Mouse (Mus musculus) myocyte (in vitro differentiated cells): Measurements from ENCODE around the gene Pnkd. TPM values are rescaled to one million over a fixed set of nuclear protein-coding genes. Genes with fewer than 3 reads are reported as not detected.

Experiments used
- H3K27me3 ChIP-seq: one replicate; pipeline ENCODE4 v1.6.1; 2011; ENCODE audit not compliant: control insufficient read depth, insufficient read depth, insufficient read length
- H3K36me3 ChIP-seq: one replicate; pipeline ENCODE4 v1.6.1; 2011; ENCODE audit not compliant: control insufficient read depth, insufficient read depth
- H3K4me2 ChIP-seq: one replicate; pipeline ENCODE4 v1.6.1; 2011; ENCODE audit warnings: low read depth, control low read depth
- H3K4me3 ChIP-seq: one replicate; pipeline ENCODE4 v1.5.1; 2011; ENCODE audit warnings: mild to moderate bottlenecking, control low read depth, moderate library complexity
- H3K79me2 ChIP-seq: one replicate; pipeline ENCODE4 v1.6.1; 2011; ENCODE audit not compliant: control insufficient read depth, insufficient read depth
- H3ac ChIP-seq: one replicate; pipeline ENCODE4 v1.6.1; 2011; ENCODE audit not compliant: control insufficient read depth, insufficient read length
- CEBPB ChIP-seq: IDR thresholded peaks from 2 replicates; pipeline ENCODE4 v1.6.1; 2011; ENCODE audit warnings: mild to moderate bottlenecking, moderate library complexity; ENCODE audit not compliant: poor library complexity, insufficient read depth, severe bottlenecking
- E2F4 ChIP-seq: IDR thresholded peaks from one replicate; pipeline ENCODE4 v1.6.1; 2011; ENCODE audit warnings: mild to moderate bottlenecking, control low read depth, moderate library complexity; ENCODE audit not compliant: insufficient read depth
- MAX ChIP-seq: IDR thresholded peaks from one replicate; pipeline ENCODE4 v1.6.1; 2011; ENCODE audit warnings: low read depth, mild to moderate bottlenecking, control low read depth
- MYOD1 ChIP-seq, 3 experiments: IDR thresholded peaks; one replicate each; pipeline ENCODE4 v1.6.1; 2011; ENCODE audit warnings: control low read depth in 2 of 3, low read depth in 2 of 3, mild to moderate bottlenecking in 2 of 3, moderate library complexity in 1 of 3; ENCODE audit not compliant: insufficient read length in 2 of 3, control insufficient read depth in 1 of 3
- MYOG ChIP-seq, 3 experiments: IDR thresholded peaks; one replicate each; pipeline ENCODE4 v1.6.1; 2011; ENCODE audit warnings: control low read depth in 2 of 3, low read depth in 2 of 3, mild to moderate bottlenecking in 2 of 3; ENCODE audit not compliant: insufficient read length in 2 of 3, control insufficient read depth in 1 of 3, insufficient read depth in 1 of 3
- POLR2A ChIP-seq: IDR thresholded peaks from one replicate; pipeline ENCODE4 v1.6.1; 2011; ENCODE audit warnings: low read depth, mild to moderate bottlenecking, control low read depth, moderate library complexity; ENCODE audit not compliant: insufficient read length
- POLR2AphosphoS2 ChIP-seq: IDR thresholded peaks from one replicate; pipeline ENCODE4 v1.6.1; 2011; ENCODE audit warnings: low read depth, control low read depth; ENCODE audit not compliant: insufficient read length
- REST ChIP-seq: IDR thresholded peaks from one replicate; pipeline ENCODE4 v1.6.1; 2011; ENCODE audit warnings: mild to moderate bottlenecking, control low read depth, moderate library complexity; ENCODE audit not compliant: insufficient read depth, insufficient read length
- SRF ChIP-seq: IDR thresholded peaks from one replicate; pipeline ENCODE4 v1.6.1; 2011; ENCODE audit warnings: low read depth; ENCODE audit not compliant: control insufficient read depth, insufficient read length
- TCF12 ChIP-seq: IDR thresholded peaks from one replicate; pipeline ENCODE4 v1.6.1; 2011; ENCODE audit warnings: mild to moderate bottlenecking, control low read depth; ENCODE audit not compliant: poor library complexity, insufficient read depth, severe bottlenecking
- TCF3 ChIP-seq: IDR thresholded peaks from one replicate; pipeline ENCODE4 v1.6.1; 2011; ENCODE audit warnings: low read depth, control low read depth; ENCODE audit not compliant: insufficient read length
- USF1 ChIP-seq: IDR thresholded peaks from one replicate; pipeline ENCODE4 v1.6.1; 2011; ENCODE audit warnings: low read depth, mild to moderate bottlenecking, control low read depth, moderate library complexity
- polyA plus RNA-seq: library from polyadenylated mRNA; unstranded; fragments of >200 nt; fragmentation: generic; extraction: Trizol; gene quantifications from one replicate; pipeline ENCODE4 v1.2.1, GENCODE M21; 2012; ENCODE audit warnings: missing spikeins

The Pnkd gene
- polyA plus RNA-seq, 1 experiment = 93.7 TPM

DNA sequence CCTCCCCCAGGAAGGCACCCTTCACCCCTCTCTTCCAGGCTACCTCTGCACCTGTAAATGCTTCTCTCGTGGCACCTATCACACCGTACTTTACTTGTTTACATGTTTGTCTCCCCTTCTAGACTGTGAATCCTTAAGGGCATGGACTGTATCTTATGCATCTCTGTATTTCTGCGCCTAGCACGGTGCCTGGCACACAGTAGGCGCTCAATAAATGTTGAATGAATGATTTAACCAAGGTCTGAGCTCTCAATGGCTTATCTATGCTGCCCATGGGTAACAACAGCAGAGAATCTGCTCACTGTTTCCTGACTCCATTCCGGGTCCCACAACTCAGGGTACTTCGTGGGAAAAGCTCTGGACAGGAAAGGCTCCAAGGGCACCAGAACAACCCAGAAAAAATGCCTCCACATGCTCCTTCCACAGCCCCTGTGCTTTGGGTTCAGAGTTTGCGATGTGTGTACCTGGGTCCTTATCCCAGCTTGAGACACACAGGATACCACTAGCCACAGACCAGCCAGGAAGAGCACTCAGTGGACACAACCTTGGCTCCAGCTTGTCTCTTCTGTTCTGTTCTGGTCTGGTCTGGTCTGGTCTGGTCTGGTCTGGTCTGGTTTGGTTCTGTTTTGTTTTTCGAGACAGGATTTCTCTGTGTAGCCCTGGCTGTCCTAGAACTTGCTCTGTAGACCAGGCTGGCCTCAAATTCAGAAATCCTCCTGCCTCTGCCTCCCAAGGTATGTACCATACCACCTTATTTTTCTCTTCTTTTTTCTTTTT lies 68.9 kb downstream of the Pnkd start:
- TF ChIP-seq TCF3 = no peak
- TF ChIP-seq REST = no peak
- no peak for TF ChIP-seq MAX
- no peak for TF ChIP-seq E2F4
- no peak for TF ChIP-seq SRF
- no peak for TF ChIP-seq CEBPB
- no peak for TF ChIP-seq POLR2A
- TF ChIP-seq MYOG (IDR thresholded peaks at IDR 0.05; ENCODE audit: control insufficient read depth in 1 of 3, insufficient read depth in 1 of 3, insufficient read length in 2 of 3, low read depth in 2 of 3) = no peak
- no peaks in the 10 kb centered on the region for H3K79me2 ChIP-seq
- no peaks in the 10 kb centered on the region for H3K36me3 ChIP-seq
- no peak overlapping the region for H3ac ChIP-seq
- no peak overlapping the region for H3K4me3 ChIP-seq
- no peak overlapping the region for H3K4me2 ChIP-seq
- H3K27me3 ChIP-seq = no peaks in the 10 kb centered on the region

DNA sequence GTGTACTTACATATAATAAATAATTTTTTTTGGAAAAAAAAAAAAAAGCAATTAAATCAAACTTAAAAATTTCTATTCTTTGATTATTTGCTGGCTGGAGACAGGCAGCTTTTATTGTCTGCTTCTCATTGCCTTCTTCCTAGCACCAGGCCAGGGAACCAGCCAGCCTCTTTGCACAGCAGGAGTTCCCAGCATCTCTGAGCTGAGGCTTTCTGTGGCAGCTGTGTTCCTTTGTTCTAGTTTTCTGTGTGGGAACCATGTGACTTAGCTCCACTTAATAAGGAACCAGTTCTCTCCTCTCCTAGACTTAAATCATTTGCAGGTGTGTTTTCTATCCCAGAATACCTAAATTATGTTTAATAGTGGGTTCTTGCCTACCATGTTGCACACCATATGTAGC lies 72.8 kb downstream of the Pnkd start:
- no peak overlapping the region for H3ac ChIP-seq
- TF ChIP-seq TCF3 = no peak
- TF ChIP-seq MYOD1 (IDR thresholded peaks at IDR 0.05; ENCODE audit: control insufficient read depth in 1 of 3, insufficient read length in 2 of 3, low read depth in 2 of 3) = no peak
- no peak for TF ChIP-seq REST
- TF ChIP-seq TCF12 = no peak
- no peak for TF ChIP-seq MYOG (IDR thresholded peaks at IDR 0.05; ENCODE audit: control insufficient read depth in 1 of 3, insufficient read depth in 1 of 3, insufficient read length in 2 of 3, low read depth in 2 of 3)
- no peak for TF ChIP-seq SRF
- TF ChIP-seq USF1 = no peak
- TF ChIP-seq POLR2A = no peak
- TF ChIP-seq MAX = no peak
- H3K79me2 ChIP-seq = no peaks in the 10 kb centered on the region
- no peaks in the 10 kb centered on the region for H3K27me3 ChIP-seq
- H3K36me3 ChIP-seq = no peaks in the 10 kb centered on the region
- H3K4me2 ChIP-seq = no peak overlapping the region
- H3K4me3 ChIP-seq = no peak overlapping the region

- TF ChIP-seq MYOD1 (IDR thresholded peaks at IDR 0.05; ENCODE audit: control insufficient read depth in 1 of 3, insufficient read length in 2 of 3, low read depth in 2 of 3) (no peak), REST (no peak), TCF12 (no peak), POLR2A (no peak), CEBPB (no peak), SRF (no peak), POLR2AphosphoS2 (no peak), TCF3 (no peak), USF1 (no peak), MAX (no peak), MYOG (IDR thresholded peaks at IDR 0.05; ENCODE audit: control insufficient read depth in 1 of 3, insufficient read depth in 1 of 3, insufficient read length in 2 of 3, low read depth in 2 of 3) (no peak), E2F4 (no peak)
- Histone ChIP-seq H3K36me3 (no peaks in the 10 kb centered on the region), H3ac (no peak overlapping the region), H3K27me3 (no peaks in the 10 kb centered on the region), H3K4me3 (no peak overlapping the region), H3K4me2 (no peak overlapping the region), H3K79me2 (no peaks in the 10 kb centered on the region)
Measured at GRCm38 (mm10) chr1:74359952-74360517, 75.3 kb downstream of the Pnkd start.

GRCm38 (mm10) chr1:74361812-74362211 lies 77.1 kb downstream of the Pnkd start, which contains the start of gene Catip:
Gene Catip (plus strand): TSS chr1:74362108.
- no peaks in the 10 kb centered on the region for H3K36me3 ChIP-seq
- TF ChIP-seq E2F4 (no peak), MYOD1 (IDR thresholded peaks at IDR 0.05; ENCODE audit: control insufficient read depth in 1 of 3, insufficient read length in 2 of 3, low read depth in 2 of 3) (no peak), USF1 (no peak), MYOG (IDR thresholded peaks at IDR 0.05; ENCODE audit: control insufficient read depth in 1 of 3, insufficient read depth in 1 of 3, insufficient read length in 2 of 3, low read depth in 2 of 3) (no peak), CEBPB (no peak), SRF (no peak), REST (no peak), POLR2AphosphoS2 (no peak), TCF3 (no peak)
- no peak within 1 kb of the TSS for H3ac ChIP-seq
- no peak within 1 kb of the TSS for H3K4me3 ChIP-seq
- H3K4me2 ChIP-seq = no peak within 1 kb of the TSS
- H3K79me2 ChIP-seq = no peaks in the 10 kb centered on the region
- no peaks in the 10 kb centered on the region for H3K27me3 ChIP-seq
